Mouse (Mus musculus): ENCODE data around the gene Sh3pxd2b.
A peak's percentile ranks its signal among the peaks of the same experiment; 100 is the strongest.

Gene Sh3pxd2b

DNA sequence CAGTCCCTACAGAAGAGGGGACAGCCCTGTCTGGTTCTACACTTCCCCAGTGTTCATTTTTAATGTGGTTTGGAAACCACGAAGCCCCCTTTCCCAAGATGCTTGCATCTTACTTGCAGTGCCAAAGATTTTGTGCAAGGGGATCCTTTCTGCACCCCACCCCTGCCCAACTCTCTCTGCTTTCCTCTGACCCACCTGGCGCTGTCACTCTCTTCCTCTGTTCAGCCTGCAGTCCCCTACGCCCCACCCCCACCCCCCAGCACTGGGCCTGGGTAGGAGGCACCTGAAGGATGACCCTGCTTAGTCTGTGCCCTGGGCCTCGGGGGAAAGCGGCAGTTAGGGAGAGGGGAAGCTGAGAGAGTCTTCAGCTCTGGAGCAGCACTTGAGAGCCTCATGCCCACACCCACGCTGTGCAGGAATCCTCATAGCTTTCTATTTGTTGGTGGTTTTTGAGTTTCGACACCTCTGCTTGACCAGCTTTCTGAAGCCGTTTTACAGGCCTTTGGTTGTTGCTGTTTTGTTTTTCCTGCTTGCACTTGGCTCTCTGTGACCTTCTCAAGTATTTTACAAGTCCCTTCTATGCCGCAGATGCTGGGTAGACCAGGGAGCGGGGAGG is 77.5 kb downstream of the Sh3pxd2b start:
- no peak for DNase-seq (ENCODE audit: low read depth, low spot score)

DNA sequence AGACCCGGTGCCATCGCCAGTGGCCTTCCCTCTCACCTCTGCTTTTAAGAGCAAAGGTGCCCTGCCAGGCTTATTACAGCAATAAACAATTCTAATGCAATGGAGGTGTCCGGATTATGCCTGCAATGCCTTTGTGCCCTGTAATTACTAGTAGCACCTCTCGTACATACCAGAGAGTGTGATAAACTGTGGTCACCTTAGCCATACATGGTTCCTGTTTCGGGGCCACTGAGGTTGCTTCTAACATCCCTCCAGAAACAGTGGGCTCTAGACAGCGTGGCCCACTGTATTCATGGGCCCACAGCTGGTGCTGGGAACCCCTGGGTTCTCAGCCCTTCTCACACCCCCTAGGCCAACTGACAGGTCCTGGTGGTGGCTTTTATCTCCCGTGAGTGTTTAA is 79.9 kb downstream of the Sh3pxd2b start:
- DNase-seq (ENCODE audit: low read depth, low spot score): no peak

DNA sequence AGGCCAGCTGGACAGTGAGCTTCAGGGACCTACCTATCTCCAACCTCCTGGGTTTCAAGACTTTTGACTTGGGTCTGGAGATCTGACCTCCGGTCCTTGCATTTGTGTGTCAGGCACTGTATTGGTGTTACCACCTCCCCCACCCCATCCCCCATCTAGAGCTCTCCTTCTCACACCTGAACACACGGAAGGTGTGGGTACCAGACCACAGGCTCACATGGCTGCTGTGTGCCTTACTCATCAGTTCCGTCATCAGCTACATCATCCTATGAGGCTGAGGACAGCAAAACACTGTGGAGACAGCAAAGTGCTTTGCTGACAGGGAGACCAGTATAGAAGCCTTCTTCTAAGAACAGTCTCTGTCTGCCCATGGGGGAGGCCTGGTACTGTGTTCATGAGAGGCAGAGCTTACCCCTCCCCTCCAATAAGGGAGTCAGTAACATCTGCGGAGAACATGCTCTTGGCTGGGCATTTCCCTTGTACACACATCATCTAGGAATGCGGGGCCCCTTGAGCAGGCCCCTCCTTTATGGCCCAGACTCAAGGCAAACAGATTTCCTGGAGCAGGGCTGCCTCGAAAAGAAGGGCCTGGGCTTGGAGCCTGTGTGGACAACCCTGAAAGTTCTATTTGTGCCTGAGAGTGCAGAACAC is 87.9 kb downstream of the Sh3pxd2b start:
- DNase-seq (ENCODE audit: low read depth, low spot score): no peak

DNA sequence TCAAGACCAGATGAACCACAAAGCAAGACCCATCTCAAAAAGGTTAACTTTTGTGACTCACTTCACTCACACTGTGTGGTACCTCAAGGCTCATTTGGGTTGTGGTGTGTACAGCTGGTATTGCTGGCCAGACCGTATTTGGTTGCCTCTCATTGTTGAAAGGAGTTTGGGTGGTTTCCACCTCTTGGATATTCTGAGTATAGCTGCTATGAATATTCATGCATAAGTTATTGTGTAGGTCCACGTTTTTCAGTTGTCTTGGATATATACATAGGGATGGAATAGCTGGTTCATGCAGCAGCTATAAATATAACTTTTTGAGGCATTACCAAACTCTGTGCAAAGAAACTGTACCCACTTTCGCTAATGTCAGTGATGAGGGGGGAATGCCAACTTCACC is 95.0 kb downstream of the Sh3pxd2b start:
- DNase-seq (ENCODE audit: low read depth, low spot score): no peak

DNA sequence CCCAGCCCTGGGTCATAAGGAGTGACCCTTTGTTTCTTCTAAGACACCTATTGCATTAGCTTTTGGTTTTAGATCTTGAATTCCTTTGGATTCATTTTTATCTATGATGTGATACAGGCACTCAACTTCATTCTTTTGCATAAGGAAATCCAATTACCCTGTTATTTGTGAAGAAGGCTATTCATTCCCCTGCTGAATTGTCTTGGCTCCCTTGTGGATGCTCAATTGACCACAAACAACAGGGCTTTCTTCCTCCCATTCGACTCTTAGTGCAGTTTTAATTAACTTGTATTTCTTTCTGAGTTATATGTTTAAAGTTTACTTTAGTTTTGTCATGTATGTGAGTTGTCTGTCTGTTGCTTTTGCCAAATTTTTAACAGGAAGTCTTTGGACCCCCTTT is 96.6 kb downstream of the Sh3pxd2b start:
- no peak for DNase-seq (ENCODE audit: low read depth, low spot score)

DNA sequence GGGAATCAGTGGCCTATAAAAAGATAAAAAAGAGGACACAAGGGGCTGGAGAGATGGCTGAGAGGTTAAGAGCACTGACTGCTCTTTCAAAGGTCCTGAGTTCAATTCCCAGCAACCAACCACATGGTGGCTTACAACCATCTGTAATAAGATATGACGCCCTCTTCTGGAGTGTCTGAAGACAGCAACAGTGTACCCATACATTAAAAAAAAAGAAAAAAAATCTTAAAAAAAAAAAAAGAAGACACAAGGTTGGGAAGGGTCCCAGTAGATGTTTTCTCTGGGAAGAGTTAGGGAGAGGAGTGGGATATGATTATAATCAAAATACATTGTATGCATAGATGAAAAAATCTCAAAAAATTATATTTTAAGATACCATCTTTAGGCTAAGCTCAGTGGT is 97.5 kb downstream of the Sh3pxd2b start:
- DNase-seq (ENCODE audit: low read depth, low spot score): no peak

DNA sequence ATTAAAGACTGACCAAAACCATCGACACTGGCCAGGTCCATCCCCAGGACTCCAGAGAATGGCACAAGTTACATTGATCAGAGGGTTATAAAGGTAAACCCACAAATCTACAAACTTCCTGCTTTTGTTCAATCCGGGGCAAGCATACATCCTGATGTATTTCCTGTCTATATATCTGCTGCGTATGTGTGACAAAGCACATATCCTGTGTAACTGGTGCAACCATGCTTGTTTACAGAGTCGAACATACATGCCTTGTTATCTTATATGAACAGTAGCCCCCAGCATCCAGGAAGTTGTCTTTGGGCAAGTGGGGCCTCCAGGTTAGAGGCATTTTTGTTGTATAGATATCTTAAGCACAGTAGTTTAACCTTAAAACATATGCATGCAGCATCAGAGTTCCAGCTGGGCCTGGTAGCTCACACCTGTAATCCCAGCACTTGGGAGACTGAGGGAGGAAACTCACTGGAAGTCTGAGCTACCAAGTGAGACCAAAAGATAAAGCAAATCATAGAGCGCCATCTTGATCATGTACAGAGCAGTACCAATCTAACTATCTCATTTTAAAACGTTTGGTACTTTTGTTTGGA is 98.1 kb downstream of the Sh3pxd2b start:
- no peak for DNase-seq (ENCODE audit: low read depth, low spot score)

GRCm38 (mm10) chr11:32450216-32450615 is 102.6 kb downstream of the Sh3pxd2b start:
- DNase-seq (ENCODE audit: low read depth, low spot score): peak; percentile 56

- no peak for DNase-seq (ENCODE audit: low read depth, low spot score)
These were observed 103.7 kb downstream of the Sh3pxd2b start for GRCm38 (mm10) chr11:32451306-32451705.

DNA sequence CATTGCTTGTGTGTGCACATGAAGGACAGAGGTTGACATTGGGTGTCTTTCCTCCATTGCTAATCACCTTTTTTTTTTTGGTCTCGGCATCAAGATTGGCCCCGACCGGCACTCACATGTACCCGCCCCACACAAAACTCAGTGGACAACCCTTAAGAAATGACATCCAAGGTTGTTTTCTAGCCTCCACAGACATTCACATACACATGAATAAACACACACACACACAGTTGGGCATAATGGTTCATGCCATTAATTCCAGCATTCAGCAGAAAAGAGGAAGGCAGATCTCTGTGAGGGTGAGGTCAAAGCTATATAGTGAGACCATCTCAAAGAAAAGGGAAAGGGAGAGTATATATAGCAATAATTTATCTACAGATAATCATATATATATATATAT is 105.1 kb downstream of the Sh3pxd2b start:
- DNase-seq (ENCODE audit: low read depth, low spot score): no peak

DNA sequence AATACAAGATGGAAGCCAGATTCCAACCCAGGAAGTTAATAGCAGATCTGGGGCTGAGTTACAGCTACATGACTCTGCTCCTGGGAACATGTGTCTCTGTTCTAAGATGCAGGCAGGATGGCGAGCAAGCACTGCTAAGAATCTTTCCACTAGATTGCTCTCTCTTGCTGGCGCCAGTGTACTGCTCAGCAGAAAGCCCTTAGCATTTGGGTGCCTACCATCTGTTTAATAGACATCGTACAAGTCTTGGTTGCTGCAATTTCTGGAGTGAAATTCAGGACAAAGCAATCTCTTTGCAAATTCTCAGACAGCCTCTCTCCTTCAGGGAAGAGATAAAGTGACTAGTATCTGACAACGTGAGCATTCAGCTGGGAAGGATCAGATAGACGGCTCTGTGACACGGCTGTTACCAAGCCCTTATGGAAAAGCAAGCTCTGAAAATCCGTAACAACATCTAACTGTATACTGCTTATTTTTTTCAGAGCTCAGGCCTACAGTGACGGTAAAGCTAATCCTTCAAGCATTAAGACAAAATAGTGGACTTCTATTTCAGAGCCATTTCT is 105.8 kb downstream of the Sh3pxd2b start:
- no peak for DNase-seq (ENCODE audit: low read depth, low spot score)

DNA sequence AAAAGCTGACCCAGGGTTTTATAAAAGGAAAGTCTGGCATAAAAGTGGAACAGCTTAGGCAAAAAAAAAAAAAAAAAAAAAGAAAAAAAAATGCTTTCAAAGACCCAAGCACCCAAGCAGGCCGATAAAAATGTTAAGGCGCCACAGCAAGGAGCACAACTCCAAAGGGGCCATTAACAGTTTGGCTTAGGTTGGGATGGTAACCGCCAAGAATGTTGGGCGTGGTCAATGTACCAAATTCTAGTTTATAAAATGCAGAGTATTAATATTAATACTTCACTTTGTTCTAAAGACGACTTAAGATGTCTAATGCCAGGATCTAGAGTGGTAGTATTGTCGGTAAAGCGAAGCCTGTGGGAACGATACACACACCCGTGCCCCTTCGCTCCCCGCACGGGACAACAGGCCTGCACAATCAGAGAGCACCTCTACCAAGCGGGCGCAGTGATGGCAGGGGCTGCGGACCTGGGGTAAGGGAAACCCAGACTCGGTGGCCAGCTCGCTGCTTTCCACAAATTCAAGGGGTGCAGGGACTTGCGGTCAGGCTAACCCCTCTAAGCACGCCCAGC is 106.7 kb downstream of the Sh3pxd2b start:
- peak; percentile 55 for DNase-seq (ENCODE audit: low read depth, low spot score)

- peak; percentile 92 for DNase-seq (ENCODE audit: low read depth, low spot score)
These were observed 107.3 kb downstream of the Sh3pxd2b start, which contains the start of gene Ubtd2 for GRCm38 (mm10) chr11:32454800-32455506. TSS of gene Ubtd2 (plus strand) at chr11:32455370.

GRCm38 (mm10) chr11:32455507-32456141 is 108.0 kb downstream of the Sh3pxd2b start:
- DNase-seq (ENCODE audit: low read depth, low spot score): peak; percentile 64

DNA sequence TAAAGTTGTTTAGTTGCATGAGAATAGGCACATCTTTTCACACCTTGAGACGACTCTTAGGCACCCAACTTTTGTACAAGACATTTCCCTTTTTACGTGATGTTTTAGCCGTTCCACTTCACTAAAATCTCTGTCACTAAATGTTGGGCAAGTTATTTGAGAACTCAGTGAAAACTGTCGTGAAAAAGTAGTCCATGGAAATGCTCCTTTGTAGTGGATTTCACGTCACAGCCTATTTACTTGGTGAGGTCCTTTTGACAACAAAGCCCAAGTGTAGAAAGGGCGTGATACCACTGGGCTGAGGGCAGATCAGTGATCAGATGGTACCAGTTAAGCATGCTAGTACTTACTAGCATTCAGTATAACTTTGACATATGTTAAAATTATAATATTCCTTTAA is 108.7 kb downstream of the Sh3pxd2b start:
- DNase-seq (ENCODE audit: low read depth, low spot score): peak; percentile 11

DNA sequence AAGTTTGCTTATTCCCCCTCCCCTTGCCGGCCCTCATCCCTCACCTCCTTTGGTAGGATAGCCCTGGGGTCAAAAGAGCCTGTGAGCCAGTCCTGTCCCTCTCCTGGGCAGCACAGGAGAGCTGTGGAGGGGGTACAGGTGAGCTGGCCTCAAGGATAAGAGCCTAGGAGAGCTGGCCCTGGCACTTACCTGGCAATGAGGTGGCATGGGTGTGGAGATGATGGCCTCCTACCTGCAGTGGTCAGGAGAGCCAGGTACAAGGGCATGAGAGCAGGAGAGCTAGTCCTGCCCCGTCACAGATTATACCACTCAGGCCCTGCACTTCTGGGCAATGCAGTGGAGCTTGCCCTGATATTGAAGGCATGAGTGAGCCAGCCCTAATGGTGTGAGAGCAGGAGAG is 116.7 kb downstream of the Sh3pxd2b start:
- no peak for DNase-seq (ENCODE audit: low read depth, low spot score)

GRCm38 (mm10) chr11:32471925-32472324 is 124.3 kb downstream of the Sh3pxd2b start:
- DNase-seq (ENCODE audit: low read depth, low spot score): no peak

DNA sequence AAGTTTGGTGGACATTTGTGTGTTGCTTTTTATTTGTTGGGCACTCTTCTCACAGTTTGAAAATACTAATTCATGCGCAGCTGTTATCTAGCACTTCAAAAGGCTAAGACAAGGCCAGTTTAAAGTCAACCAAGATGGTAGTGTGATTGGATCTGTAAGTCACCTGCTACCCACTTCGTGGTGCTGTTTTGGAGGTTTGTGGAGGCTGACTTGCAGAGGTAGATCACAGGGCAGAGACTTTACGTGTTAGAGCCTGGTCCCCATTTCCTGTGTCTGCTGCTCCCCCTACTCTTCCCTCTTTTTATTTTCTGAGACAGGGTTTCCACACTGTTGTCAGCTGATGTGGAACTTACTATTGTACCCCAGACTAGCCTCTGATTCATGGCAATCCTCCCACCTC is 127.1 kb downstream of the Sh3pxd2b start:
- DNase-seq (ENCODE audit: low read depth, low spot score): no peak

DNA sequence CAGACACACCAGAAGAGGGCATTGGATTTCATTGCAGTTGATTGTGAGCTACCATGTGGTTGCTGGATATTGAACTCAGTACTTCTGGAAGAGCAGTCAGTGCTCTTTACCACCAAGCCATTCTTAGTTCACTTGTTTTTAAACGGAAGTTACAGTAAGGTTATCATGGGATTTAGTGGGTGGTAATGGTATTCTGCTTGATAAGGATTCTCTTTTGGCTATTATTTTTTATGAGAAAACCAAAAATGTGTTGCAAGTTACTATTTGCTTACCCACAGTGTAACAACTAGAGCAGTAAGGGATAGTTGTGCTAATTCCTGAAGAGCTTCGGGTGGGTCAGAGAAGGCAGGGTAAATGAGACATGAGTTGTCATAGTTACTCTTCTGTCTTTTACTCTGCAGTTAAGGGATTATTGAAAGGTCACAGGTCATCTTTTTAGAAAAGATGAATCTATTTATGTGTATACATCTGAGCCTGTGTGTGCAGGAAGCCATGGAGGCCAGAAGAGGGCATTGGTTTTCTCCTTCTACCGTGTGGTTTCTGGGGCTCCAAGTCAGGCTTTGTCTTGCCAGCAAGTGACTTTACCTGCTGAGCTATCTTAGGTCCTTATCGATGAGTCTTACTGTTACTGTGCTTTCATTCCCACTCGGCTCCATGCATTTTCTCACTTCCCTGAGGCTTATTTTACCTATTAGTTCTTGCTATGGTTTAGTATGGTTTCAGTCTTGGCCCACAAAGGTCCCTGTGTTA is 128.0 kb downstream of the Sh3pxd2b start:
- DNase-seq (ENCODE audit: low read depth, low spot score): peak; percentile 18

Data from R1 (cell line).